Mouse (Mus musculus) cerebellum, adult 11 months (tissue): ENCODE data around the gene Gm11027.
"Not testable (repeated sequence)": the region's sequence is repeated elsewhere in the genome, so short reads cannot be mapped to it uniquely, and the experiment has no call there.

Source experiments
- DNase-seq: peaks from one replicate; pipeline ENCODE4 v3.0.0; 2022

The Gm11027 gene

GRCm38 (mm10) chr12:116275086-116275485 lies at the start of gene Gm11027:
TSS of gene Gm11027 (plus strand) at chr12:116275386.
- not testable (repeated sequence) for DNase-seq

- DNase-seq: no peak
These were observed 48.7 kb upstream of the Gm11027 start for GRCm38 (mm10) chr12:116226289-116227057.

- DNase-seq: no peak
These were observed 45.7 kb upstream of the Gm11027 start for GRCm38 (mm10) chr12:116229451-116229850.

GRCm38 (mm10) chr12:116231612-116232011 lies 43.6 kb upstream of the Gm11027 start:
- DNase-seq: no peak

- no peak for DNase-seq
These were observed 43.1 kb upstream of the Gm11027 start for GRCm38 (mm10) chr12:116232061-116232460.

- no peak for DNase-seq
These were observed 39.8 kb upstream of the Gm11027 start for GRCm38 (mm10) chr12:116235356-116235755.

GRCm38 (mm10) chr12:116236658-116237057 lies 38.5 kb upstream of the Gm11027 start:
- DNase-seq: no peak

GRCm38 (mm10) chr12:116238370-116238769 lies 36.8 kb upstream of the Gm11027 start:
- no peak for DNase-seq

- DNase-seq: no peak
These were observed 36.4 kb upstream of the Gm11027 start for GRCm38 (mm10) chr12:116238803-116239202.

- no peak for DNase-seq
These were observed 30.6 kb upstream of the Gm11027 start for GRCm38 (mm10) chr12:116244601-116245000.

- DNase-seq: no peak
These were observed 20.5 kb upstream of the Gm11027 start for GRCm38 (mm10) chr12:116254652-116255051.

- DNase-seq: no peak
These were observed 19.6 kb upstream of the Gm11027 start for GRCm38 (mm10) chr12:116255636-116256035.

GRCm38 (mm10) chr12:116258321-116258720 lies 16.9 kb upstream of the Gm11027 start:
- no peak for DNase-seq

GRCm38 (mm10) chr12:116262555-116263341 lies 12.4 kb upstream of the Gm11027 start, which contains the start of gene Wdr60:
TSS of gene Wdr60 (minus strand) at chr12:116263022.
- peak; percentile 86 for DNase-seq

GRCm38 (mm10) chr12:116264756-116265155 lies 10.4 kb upstream of the Gm11027 start:
- no peak for DNase-seq

- no peak for DNase-seq
These were observed 9.9 kb upstream of the Gm11027 start for GRCm38 (mm10) chr12:116265275-116265674.

GRCm38 (mm10) chr12:116269450-116269849 lies 5.7 kb upstream of the Gm11027 start:
- DNase-seq: no peak

GRCm38 (mm10) chr12:116270538-116270937 lies 4.6 kb upstream of the Gm11027 start:
- DNase-seq: no peak

GRCm38 (mm10) chr12:116271071-116271470 lies 4.1 kb upstream of the Gm11027 start:
- DNase-seq: no peak

- DNase-seq: no peak
These were observed 1.5 kb upstream of the Gm11027 start for GRCm38 (mm10) chr12:116273733-116274132.

- DNase-seq: no peak
These were observed 445 bp downstream of the Gm11027 start for GRCm38 (mm10) chr12:116275631-116276030.

GRCm38 (mm10) chr12:116276961-116277360 lies 1.8 kb downstream of the Gm11027 start:
- no peak for DNase-seq

GRCm38 (mm10) chr12:116278541-116278940 lies 3.4 kb downstream of the Gm11027 start:
- no peak for DNase-seq

- no peak for DNase-seq
These were observed 4.0 kb downstream of the Gm11027 start for GRCm38 (mm10) chr12:116279181-116279580.
